Mouse (Mus musculus) G1E (cell line): Measurements from ENCODE around the gene D430041D05Rik. TPM values are rescaled to one million over a fixed set of nuclear protein-coding genes. Genes with fewer than 3 reads are reported as not detected.

Source experiments
- ATAC-seq: 2 replicates; pipeline ENCODE4 v1.8.0; 2016; ENCODE audit warnings: mild to moderate bottlenecking; ENCODE audit not compliant: insufficient number of reproducible peaks, poor library complexity, low FRiP score, severe bottlenecking; ENCODE audit errors: extremely low read depth
- DNase-seq: peaks from one replicate; pipeline ENCODE4 v3.0.0; 2012; ENCODE audit warnings: low spot score
- H3K27me3 ChIP-seq: 2 replicates; pipeline ENCODE4 v1.6.1; 2012; ENCODE audit warnings: mild to moderate bottlenecking, low read length, inconsistent platforms; ENCODE audit not compliant: insufficient read depth
- H3K36me3 ChIP-seq: replicated peaks from 2 replicates; pipeline ENCODE3; 2012; ENCODE audit warnings: mild to moderate bottlenecking, inconsistent platforms
- H3K4me1 ChIP-seq: 2 replicates; pipeline ENCODE4 v1.6.1; 2012; ENCODE audit warnings: low read depth, low read length, inconsistent platforms, mixed read lengths; ENCODE audit not compliant: insufficient read depth
- H3K4me3 ChIP-seq: 2 replicates; pipeline ENCODE4 v1.5.1; 2012; ENCODE audit warnings: low read depth, mild to moderate bottlenecking, inconsistent platforms, low read length, moderate library complexity, mixed read lengths
- H3K9me3 ChIP-seq: replicated peaks from 2 replicates; pipeline ENCODE4 v1.6.1; 2012; ENCODE audit warnings: inconsistent platforms
- CTCF ChIP-seq: IDR thresholded peaks from 2 replicates; pipeline ENCODE4 v1.5.1; 2012; ENCODE audit warnings: low read depth, low read length, inconsistent platforms, mixed read lengths
- GATA1 ChIP-seq: IDR thresholded peaks from 2 replicates; pipeline ENCODE4 v1.6.1; 2012; ENCODE audit warnings: borderline replicate concordance, low read length, inconsistent platforms, mixed read lengths
- GATA2 ChIP-seq: IDR thresholded peaks from 2 replicates; pipeline ENCODE4 v1.6.1; 2012; ENCODE audit warnings: low read depth, low read length, inconsistent platforms, borderline replicate concordance
- POLR2AphosphoS5 ChIP-seq: IDR thresholded peaks from 2 replicates; pipeline ENCODE4 v1.6.1; 2012; ENCODE audit warnings: low read depth, low read length, inconsistent platforms; ENCODE audit not compliant: insufficient replicate concordance
- TAL1 ChIP-seq: conservative IDR thresholded peaks from 2 replicates; pipeline ENCODE4 v1.6.1; 2012; ENCODE audit warnings: low read depth, low read length, inconsistent platforms, mixed read lengths
- polyA plus RNA-seq: library from polyadenylated mRNA; stranded (reverse); fragments of >175 nt; gene quantifications from 2 replicates; pipeline ENCODE4 v1.2.3, GENCODE M21; 2012
- total RNA-seq, 2 experiments: library from RNA; stranded (forward) in 1 of 2; stranded (reverse) in 1 of 2; fragments of 200-1000 nt in 1 of 2; fragments of >200 nt in 1 of 2; fragmentation: Nextera tagmentation in 1 of 2; gene quantifications; 2 replicates each; pipeline ENCODE4 v1.2.3; 2014 to 2017

Gene D430041D05Rik
- total and polyA plus RNA-seq, 3 experiments, result 0.01 to 0.22 TPM; not detected in 1

DNA sequence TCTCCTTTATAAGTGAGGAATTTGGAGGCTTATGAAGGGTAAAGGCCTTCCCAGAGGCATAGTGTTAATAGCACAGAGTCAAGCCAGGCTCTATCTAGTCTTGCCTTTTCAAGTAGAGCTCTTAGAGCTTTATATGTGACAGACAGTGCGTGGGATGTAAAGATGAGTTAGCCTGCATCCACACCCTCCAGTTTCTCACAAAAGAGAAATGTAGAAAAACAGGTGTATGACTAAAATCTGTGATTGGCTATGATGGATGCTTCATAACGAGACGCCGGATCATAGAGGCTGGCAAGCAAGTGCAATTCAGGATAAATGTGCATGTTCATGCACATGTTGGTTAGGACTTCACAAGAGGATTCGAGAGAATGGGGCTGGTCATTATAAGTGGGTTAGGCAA lies 87.5 kb downstream of the D430041D05Rik start:
- no peak for DNase-seq
- H3K36me3 ChIP-seq, result no peaks in the 10 kb centered on the region
- H3K4me3 ChIP-seq, result no peak overlapping the region
- H3K4me1 ChIP-seq, result no peaks in the 10 kb centered on the region
- no peaks in the 10 kb centered on the region for H3K9me3 ChIP-seq
- ATAC-seq, result no peak
- TF ChIP-seq POLR2AphosphoS5, result no peak
- H3K27me3 ChIP-seq, result 0 out of 2 replicates have a peak, but pooled peaks cover 12% of the 10 kb centered on the region

- H3K4me3 ChIP-seq, result no peak overlapping the region
- no peak for DNase-seq
- TF ChIP-seq GATA1 (no peak), POLR2AphosphoS5 (no peak), CTCF (no peak), TAL1 (no peak), GATA2 (no peak)
These were observed 90.7 kb downstream of the D430041D05Rik start for GRCm38 (mm10) chr2:104320061-104320624.

DNA sequence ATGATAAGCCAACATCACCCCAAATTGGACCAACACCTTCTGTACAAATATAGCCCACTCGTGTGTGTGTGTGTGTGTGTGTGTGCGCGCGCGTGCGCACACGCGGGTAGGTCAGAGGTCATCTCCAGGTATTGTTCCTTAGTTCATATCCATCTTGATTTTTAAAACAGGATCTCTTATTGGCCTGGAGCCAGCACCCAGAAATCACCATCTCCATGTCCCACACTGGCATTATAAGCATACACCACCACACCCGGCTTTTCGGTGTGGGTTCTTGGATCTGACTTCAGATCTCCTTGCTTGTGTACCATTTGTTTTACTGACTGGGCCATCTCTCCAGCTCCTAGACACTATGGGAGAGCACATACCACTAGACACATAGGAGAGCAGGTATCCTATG lies 91.4 kb downstream of the D430041D05Rik start:
- DNase-seq (no peak), ATAC-seq (no peak)
- peaks cover 7% of the 10 kb centered on the region; the same call in 1 of the 2 replicates for H3K27me3 ChIP-seq
- H3K36me3 ChIP-seq, result no peaks in the 10 kb centered on the region
- H3K9me3 ChIP-seq, result no peaks in the 10 kb centered on the region
- no peak for TF ChIP-seq POLR2AphosphoS5
- TF ChIP-seq GATA1, result no peak
- TF ChIP-seq GATA2, result no peak
- TF ChIP-seq CTCF, result no peak
- no peak for TF ChIP-seq TAL1
- no peaks in the 10 kb centered on the region for H3K4me1 ChIP-seq
- H3K4me3 ChIP-seq, result no peak overlapping the region

More at GRCm38 (mm10) chr2:104320061-104320624, 90.7 kb downstream of the D430041D05Rik start:
- no peak for ATAC-seq
- Histone ChIP-seq H3K9me3 (no peaks in the 10 kb centered on the region), H3K27me3 (peaks cover 8% of the 10 kb centered on the region; the same call in 1 of the 2 replicates), H3K4me1 (no peaks in the 10 kb centered on the region), H3K36me3 (no peaks in the 10 kb centered on the region)

DNA sequence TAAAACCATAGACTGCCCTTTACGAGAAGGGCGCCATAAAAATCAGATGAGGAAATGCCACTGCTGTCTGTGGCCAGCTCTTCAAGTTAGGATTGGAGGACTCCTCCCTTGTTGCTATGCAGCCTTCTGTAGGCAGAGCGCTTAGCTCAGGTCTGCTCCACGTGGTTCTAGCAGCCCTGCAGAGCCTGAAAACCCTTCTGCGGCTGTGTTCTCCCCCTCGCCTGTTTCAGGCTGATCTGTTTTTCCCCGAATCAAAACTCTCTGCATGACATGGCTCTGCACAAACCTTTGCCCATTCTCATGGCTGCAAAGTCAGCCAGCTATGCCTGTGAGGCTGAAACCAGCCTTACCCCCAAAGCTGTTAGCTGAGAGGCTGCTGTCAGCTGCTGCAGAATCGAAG lies 91.9 kb downstream of the D430041D05Rik start:
- H3K4me1 ChIP-seq, result no peaks in the 10 kb centered on the region
- ATAC-seq (no peak), DNase-seq (no peak)
- H3K36me3 ChIP-seq, result no peaks in the 10 kb centered on the region
- TF ChIP-seq CTCF (no peak), TAL1 (no peak), POLR2AphosphoS5 (no peak), GATA2 (no peak), GATA1 (no peak)
- H3K9me3 ChIP-seq, result no peaks in the 10 kb centered on the region
- peaks cover 7% of the 10 kb centered on the region; the same call in 1 of the 2 replicates for H3K27me3 ChIP-seq
- no peak overlapping the region for H3K4me3 ChIP-seq

DNA sequence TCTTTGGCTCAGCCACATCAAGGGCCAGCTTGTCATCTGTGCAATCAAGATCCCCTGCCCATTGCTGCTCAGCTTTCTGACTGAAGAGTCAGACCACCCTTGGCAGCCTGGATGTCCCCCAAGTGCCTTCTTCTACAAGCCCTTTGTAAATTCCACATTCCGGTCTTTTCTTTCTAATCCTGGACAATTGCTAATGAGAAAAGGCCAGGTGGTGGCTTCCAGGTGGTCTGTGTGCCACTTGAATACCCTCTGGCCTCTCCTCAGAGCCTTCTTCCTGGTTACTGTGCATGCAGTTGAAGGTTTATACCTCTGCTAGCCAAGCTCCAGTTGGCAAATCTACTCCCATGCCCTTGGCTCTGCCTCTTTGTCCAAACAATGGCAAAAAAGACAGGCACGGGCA lies 92.6 kb downstream of the D430041D05Rik start:
- Histone ChIP-seq H3K36me3 (no peaks in the 10 kb centered on the region), H3K9me3 (no peaks in the 10 kb centered on the region), H3K4me3 (no peak overlapping the region), H3K27me3 (peaks cover 7% of the 10 kb centered on the region; the same call in 1 of the 2 replicates), H3K4me1 (no peaks in the 10 kb centered on the region)
- DNase-seq, result no peak
- TF ChIP-seq CTCF, result no peak
- TF ChIP-seq POLR2AphosphoS5, result no peak
- TF ChIP-seq GATA1, result no peak
- no peak for TF ChIP-seq GATA2
- no peak for TF ChIP-seq TAL1
- no peak for ATAC-seq

- Histone ChIP-seq H3K36me3 (no peaks in the 10 kb centered on the region), H3K4me1 (no peaks in the 10 kb centered on the region), H3K4me3 (no peak overlapping the region), H3K9me3 (no peaks in the 10 kb centered on the region), H3K27me3 (peaks cover 7% of the 10 kb centered on the region; the same call in 1 of the 2 replicates)
- DNase-seq (no peak), ATAC-seq (no peak)
- TF ChIP-seq TAL1, result no peak
- no peak for TF ChIP-seq CTCF
- TF ChIP-seq GATA1, result no peak
- no peak for TF ChIP-seq POLR2AphosphoS5
- TF ChIP-seq GATA2, result no peak
These were observed 93.2 kb downstream of the D430041D05Rik start for GRCm38 (mm10) chr2:104317631-104318030.

DNA sequence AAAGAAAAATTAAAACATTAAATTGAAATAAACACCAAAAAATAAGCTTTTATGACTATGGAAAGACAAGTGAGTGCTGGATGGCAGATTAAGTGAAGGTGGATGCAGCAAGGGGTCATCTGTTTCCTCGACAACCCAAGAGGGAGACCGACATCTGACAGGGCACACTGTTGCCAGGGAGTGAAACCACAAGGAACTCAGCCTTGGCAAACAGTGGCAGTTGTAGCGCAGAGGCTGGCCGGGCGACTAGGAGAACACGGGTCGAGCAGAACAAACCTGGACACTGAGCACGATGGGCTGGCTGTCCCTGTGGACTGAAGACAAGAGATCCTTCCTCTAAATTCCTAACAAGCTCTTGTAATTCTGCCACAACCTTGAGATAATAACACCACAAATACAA lies 94.3 kb downstream of the D430041D05Rik start:
- no peaks in the 10 kb centered on the region for H3K9me3 ChIP-seq
- H3K4me3 ChIP-seq, result no peak overlapping the region
- peaks cover 7% of the 10 kb centered on the region; the same call in 1 of the 2 replicates for H3K27me3 ChIP-seq
- no peak for ATAC-seq
- no peaks in the 10 kb centered on the region for H3K4me1 ChIP-seq
- DNase-seq, result no peak
- no peak for TF ChIP-seq GATA2
- no peak for TF ChIP-seq GATA1
- TF ChIP-seq CTCF, result no peak
- TF ChIP-seq POLR2AphosphoS5, result no peak
- TF ChIP-seq TAL1, result no peak
- no peaks in the 10 kb centered on the region for H3K36me3 ChIP-seq
